Mouse (Mus musculus) MEL (cell line): ENCODE measurements around the gene Gm10964.

ENCODE experiments used
- CTCF ChIP-seq, 3 experiments: IDR thresholded peaks in 2 of 3; conservative IDR thresholded peaks in 1 of 3; 2 replicates each; pipeline ENCODE4 v1.5.1; 2011 to 2012; ENCODE audit warnings: low read length in 3 of 3, low read depth in 2 of 3, mild to moderate bottlenecking in 2 of 3, improper control_type of control experiment in 1 of 3, inconsistent platforms in 1 of 3, mixed read lengths in 1 of 3, moderate library complexity in 1 of 3; ENCODE audit not compliant: control insufficient read depth in 1 of 3, insufficient read depth in 1 of 3, poor library complexity in 1 of 3, severe bottlenecking in 1 of 3
- EP300 ChIP-seq, 2 experiments: IDR thresholded peaks; 2 replicates each; pipeline ENCODE4 v1.6.1; 2011; ENCODE audit warnings: improper control_type of control experiment in 2 of 2, low read length in 2 of 2, low read depth in 1 of 2, mild to moderate bottlenecking in 1 of 2
- MAFK ChIP-seq: IDR thresholded peaks from 2 replicates; pipeline ENCODE4 v1.6.1; 2011; ENCODE audit warnings: low read depth, mild to moderate bottlenecking, low read length, improper control_type of control experiment, borderline replicate concordance
- MAX ChIP-seq: IDR thresholded peaks from 2 replicates; pipeline ENCODE4 v1.6.1; 2011; ENCODE audit warnings: low read length, improper control_type of control experiment
- POLR2A ChIP-seq, 2 experiments: IDR thresholded peaks; 2 replicates each; pipeline ENCODE4 v1.6.1; 2011 to 2012; ENCODE audit warnings: low read length in 2 of 2, mild to moderate bottlenecking in 2 of 2, control low read depth in 1 of 2, improper control_type of control experiment in 1 of 2, low read depth in 1 of 2, moderate library complexity in 1 of 2; ENCODE audit not compliant: control insufficient read depth in 1 of 2, insufficient read depth in 1 of 2, poor library complexity in 1 of 2
- RCOR1 ChIP-seq: IDR thresholded peaks from 2 replicates; pipeline ENCODE4 v1.6.1; 2012; ENCODE audit warnings: low read depth, mild to moderate bottlenecking, inconsistent platforms, low read length, improper control_type of control experiment

- TF ChIP-seq RCOR1 (no peak), MAX (no peak), MAFK (no peak), CTCF (IDR thresholded peaks at IDR 0.05 in 2 of 3, conservative IDR thresholded peaks at IDR 0.05 in 1 of 3; ENCODE audit: control insufficient read depth in 1 of 3, insufficient read depth in 1 of 3, low read depth in 2 of 3, low read length in 3 of 3, poor library complexity in 1 of 3, severe bottlenecking in 1 of 3) (no peak), EP300 (IDR thresholded peaks at IDR 0.05; ENCODE audit: low read depth in 1 of 2, low read length in 2 of 2) (no peak), POLR2A (IDR thresholded peaks at IDR 0.05; ENCODE audit: control insufficient read depth in 1 of 2, insufficient read depth in 1 of 2, low read depth in 1 of 2, low read length in 2 of 2, poor library complexity in 1 of 2) (no peak)
Observed at GRCm38 (mm10) chr3:103714236-103714875, 24.8 kb upstream of the Gm10964 start.
